Mouse (Mus musculus) brain, embryonic 14.5 days (tissue): Measurements from ENCODE around the gene Cryga.
A peak's percentile ranks its signal among the peaks of the same experiment; 100 is the strongest.

Source experiments
- CTCF ChIP-seq: fragments of 200-500 bp; IDR thresholded peaks from 2 replicates; pipeline ENCODE4 v1.5.1; 2012; ENCODE audit warnings: inconsistent platforms, mild to moderate bottlenecking, moderate library complexity, borderline replicate concordance; ENCODE audit not compliant: insufficient read depth, insufficient read length; ENCODE audit errors: extremely low read depth
- POLR2A ChIP-seq: fragments of 200-500 bp; IDR thresholded peaks from 2 replicates; pipeline ENCODE4 v1.6.1; 2012; ENCODE audit warnings: mild to moderate bottlenecking, inconsistent platforms, borderline replicate concordance; ENCODE audit not compliant: poor library complexity, insufficient read depth, insufficient read length, severe bottlenecking; ENCODE audit errors: extremely low read depth

DNA sequence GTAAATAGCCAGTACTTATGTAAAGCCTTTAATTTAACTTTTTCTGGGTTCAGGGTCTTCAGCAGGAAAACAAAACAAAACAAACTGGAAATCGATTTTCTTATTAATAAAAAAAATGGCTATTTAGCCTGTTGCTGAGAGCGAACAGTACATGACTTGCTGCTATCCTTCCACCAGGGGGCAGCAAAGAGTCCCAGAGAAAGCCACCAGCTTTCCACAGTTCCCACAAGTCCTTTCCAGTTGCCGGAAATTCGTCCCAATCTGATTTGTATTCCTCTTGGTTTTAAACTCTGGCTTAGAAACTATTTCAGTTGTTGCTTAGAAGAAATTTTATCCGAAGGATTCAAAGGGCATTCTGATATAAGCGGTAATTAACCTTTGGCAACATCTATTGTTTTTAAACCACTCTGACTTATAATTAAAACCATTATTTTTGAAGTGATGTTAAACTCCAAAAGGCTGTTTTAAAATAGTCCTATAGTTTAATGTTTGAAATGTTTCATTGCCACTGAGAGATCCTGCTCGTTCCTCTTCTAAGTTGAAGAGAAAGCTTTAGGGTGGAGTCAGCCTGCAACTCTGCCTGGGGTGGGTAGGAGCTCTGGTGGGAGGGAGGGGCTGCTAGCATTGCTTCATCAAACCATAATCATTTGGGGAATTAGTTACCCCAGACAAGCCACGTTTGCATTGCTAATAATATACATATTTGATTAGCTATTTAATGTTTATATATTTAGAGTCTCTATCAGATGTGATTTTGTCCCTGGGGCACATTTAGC lies 9.0 kb upstream of the Cryga start:
- TF ChIP-seq CTCF (peak; percentile 93), POLR2A (no peak)
